Mouse (Mus musculus) liver, postnatal 0 days (tissue): ENCODE measurements at regions not wholly inside any gene's neighbourhood (a gene's known extent, or its start where the extent isn't known, plus 50 kb on each side); places are given as distances from the start of the nearest gene placed in this dataset.

Source experiments
- CTCF ChIP-seq: sonication (generic); IDR thresholded peaks from 2 replicates; pipeline ENCODE4 v1.5.1; 2016; ENCODE audit warnings: antibody characterized with exemption, low read depth
- EP300 ChIP-seq: IDR thresholded peaks from 2 replicates; pipeline ENCODE4 v1.6.1; 2016; ENCODE audit warnings: antibody characterized with exemption, low read depth, mild to moderate bottlenecking

DNA sequence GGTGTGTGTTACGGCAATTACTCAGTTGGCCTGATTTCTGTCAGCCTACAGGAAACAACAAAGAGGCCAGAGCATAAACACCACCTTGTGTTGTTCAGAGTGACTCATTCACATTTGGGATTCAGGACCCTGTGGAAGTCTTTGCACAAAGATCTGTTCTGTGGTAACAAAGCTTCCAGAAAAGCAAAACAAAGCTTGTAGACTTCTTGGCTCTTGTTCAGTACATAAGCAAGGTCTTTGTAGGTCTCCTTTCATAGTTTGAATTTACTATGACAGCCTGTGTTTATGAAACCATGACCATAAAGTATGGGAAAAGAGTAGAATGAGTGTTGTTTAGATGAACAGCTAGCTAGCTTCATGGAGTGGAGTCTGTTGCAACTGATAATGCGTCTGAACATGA lies 461.9 kb downstream of the Ofcc1 start:
- no peak for TF ChIP-seq CTCF
- TF ChIP-seq EP300 = no peak
